Mouse (Mus musculus) retina, postnatal 7 days (tissue): ENCODE measurements around the gene Rnase2a.
"Not testable (repeated sequence)": the region's sequence is repeated elsewhere in the genome, so short reads cannot be mapped to it uniquely, and the experiment has no call there.

Experiments used
- DNase-seq: peaks from one replicate; pipeline ENCODE4 v3.0.0-alpha.2; 2012; ENCODE audit warnings: low read depth, low spot score

The Rnase2a gene

DNA sequence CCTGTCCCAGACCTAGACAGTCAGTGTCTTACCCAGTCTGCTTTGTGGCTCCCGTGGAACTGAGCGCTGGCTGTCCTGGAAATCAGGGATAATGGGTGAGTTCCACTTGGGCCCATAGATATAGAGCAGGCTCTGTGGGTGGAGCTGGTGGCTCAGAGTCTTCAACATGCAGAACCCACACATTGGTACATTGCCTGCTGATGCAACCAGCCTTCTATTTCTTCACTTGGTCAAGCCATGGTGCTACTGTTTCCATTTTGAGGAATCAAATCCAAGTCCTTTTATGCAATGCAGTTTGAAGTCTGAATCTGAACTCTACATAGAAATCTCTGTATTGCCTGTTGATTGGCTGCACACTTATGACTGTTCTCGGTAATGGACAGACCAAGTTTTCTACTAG is at the start of gene Rnase2a:
Gene Rnase2a, minus strand, starts transcription at position 72 of the 400 bp plus-strand sequence.
- no peak for DNase-seq

DNA sequence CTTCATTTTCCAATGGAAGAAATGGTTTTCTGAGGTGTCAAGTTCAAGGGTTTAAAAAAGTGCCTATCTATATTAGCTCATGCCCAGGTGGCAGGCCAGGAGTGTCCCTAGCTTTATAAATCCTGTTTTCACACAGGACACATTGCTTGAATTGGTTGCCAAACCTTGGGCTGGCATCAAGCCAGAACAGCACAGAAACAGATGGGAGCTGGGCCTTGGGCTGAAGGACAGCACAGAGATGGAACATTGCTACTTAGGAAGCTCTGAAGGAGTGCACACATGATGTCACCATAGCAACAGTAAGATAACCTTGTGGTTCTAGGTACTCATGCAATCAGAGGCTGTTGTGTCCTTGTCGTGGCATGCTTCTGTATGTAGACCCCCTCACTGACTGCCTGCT is 35.6 kb upstream of the Rnase2a start:
- no peak for DNase-seq

DNA sequence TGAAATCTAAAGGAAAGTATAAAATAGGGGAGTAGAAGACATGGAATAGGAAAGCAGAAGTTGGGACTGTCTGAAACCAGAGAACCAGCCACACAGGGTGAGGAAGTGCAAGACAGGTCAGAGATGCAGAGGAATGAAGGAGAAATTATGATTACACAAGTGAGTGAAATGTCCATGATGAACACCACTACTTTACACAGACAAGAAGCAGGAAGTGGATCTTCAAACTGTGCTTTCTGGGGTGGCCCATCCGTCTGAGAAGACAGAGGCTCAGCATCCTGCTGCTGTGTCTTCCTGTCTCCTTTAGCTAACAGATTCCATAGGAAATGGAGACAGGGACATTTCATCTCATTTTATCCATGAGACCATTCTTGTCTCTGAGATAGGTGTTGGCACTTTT is 22.6 kb upstream of the Rnase2a start:
- DNase-seq, result not testable (repeated sequence)

GRCm38 (mm10) chr14:51268677-51269076 is 12.8 kb upstream of the Rnase2a start:
- DNase-seq, result no peak

DNA sequence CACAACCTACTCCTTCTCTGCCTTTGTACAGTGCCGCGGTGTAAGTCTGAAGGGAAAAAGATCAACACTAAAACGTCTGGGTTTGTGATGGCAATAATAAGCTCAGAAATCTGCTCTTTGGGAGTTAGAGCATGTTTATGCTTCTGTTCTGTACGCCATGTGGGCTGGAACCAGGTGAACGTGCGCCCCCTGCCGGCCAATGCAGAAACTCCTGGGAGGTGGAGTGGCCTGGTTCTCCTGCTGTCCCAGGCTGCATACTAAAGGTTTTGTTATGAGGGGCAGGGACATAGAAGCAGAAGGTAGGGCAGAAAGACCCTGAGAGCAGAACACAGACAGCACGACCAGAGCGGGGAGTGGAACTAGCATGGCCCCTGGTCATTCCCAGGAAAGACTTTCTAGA is 10.2 kb upstream of the Rnase2a start:
- DNase-seq, result peak; percentile 61

GRCm38 (mm10) chr14:51265667-51266066 is 9.8 kb upstream of the Rnase2a start:
- DNase-seq, result no peak

- DNase-seq, result no peak
Measured at GRCm38 (mm10) chr14:51262397-51262796, 6.5 kb upstream of the Rnase2a start.

- no peak for DNase-seq
Measured at GRCm38 (mm10) chr14:51259741-51260140, 3.8 kb upstream of the Rnase2a start.

- DNase-seq, result no peak
Measured at GRCm38 (mm10) chr14:51253569-51253968, 2.3 kb downstream of the Rnase2a start.

GRCm38 (mm10) chr14:51252206-51252605 is 3.7 kb downstream of the Rnase2a start:
- not testable (repeated sequence) for DNase-seq

GRCm38 (mm10) chr14:51250348-51250747 is 5.6 kb downstream of the Rnase2a start:
- DNase-seq, result no peak

- no peak for DNase-seq
Measured at GRCm38 (mm10) chr14:51247736-51248135, 8.2 kb downstream of the Rnase2a start.

GRCm38 (mm10) chr14:51240899-51241298 is 15.0 kb downstream of the Rnase2a start:
- peak; percentile 2 for DNase-seq

- not testable (repeated sequence) for DNase-seq
Measured at GRCm38 (mm10) chr14:51237488-51237887, 18.4 kb downstream of the Rnase2a start.

DNA sequence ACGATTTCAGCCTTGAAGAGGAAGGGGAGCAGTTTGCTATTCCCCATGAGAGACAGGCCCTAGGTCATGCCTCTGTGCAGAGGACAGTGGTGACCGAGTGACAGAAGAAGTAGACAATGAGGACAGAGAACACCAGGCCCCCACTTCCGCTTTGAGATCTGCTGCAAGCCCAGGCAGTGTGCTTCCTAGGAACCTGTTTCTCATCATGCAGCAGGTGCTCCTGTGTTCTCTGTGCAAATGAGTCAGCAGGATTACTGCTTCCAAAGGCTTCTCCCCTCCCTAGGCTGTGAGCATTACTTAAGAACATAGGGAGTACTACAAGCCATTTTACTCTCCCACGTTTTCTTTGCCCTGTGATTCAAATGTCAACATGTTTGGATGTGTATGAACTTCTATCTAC is 26.3 kb downstream of the Rnase2a start:
- not testable (repeated sequence) for DNase-seq

DNA sequence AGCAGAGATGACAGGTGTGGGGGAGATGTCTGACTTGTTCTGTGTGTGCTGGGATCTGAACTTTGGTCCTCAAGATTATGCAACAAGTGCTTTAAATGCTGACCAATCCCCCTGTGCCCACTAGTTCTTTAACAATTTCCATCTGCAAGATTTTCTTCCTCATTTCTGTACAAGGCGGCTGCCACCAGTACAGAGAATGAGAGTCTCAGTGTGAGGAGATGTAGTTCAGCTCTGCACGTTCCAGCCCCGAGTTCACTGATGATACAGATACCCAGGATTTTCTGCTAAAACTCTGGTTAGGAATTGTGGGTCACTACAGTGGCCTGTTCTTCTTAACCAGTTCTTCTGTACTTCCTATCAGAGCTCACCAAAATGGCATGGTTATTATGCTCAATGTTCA is 35.8 kb downstream of the Rnase2a start:
- not testable (repeated sequence) for DNase-seq
